Mouse (Mus musculus): ENCODE data around the gene Fam20b. TPM values are rescaled to one million over a fixed set of nuclear protein-coding genes. Genes with fewer than 3 reads are reported as not detected.

The Fam20b gene
- polyA plus RNA-seq, 1 experiment from 2014 or later, result 36.6 TPM

GRCm38 (mm10) chr1:156644780-156645523 is 73.9 kb downstream of the Fam20b start:
- Histone ChIP-seq H3K4me1 (ENCODE audit: insufficient read depth, low read length) (no peaks in the 10 kb centered on the region), H3K9me3 (ENCODE audit: low read length) (no peaks in the 10 kb centered on the region), H3K4me2 (replicated peaks; ENCODE audit: low read depth, low read length) (no peak overlapping the region), H3K27me3 (ENCODE audit: insufficient read depth, low read length) (no peaks in the 10 kb centered on the region), H3K4me3 (ENCODE audit: low read length) (no peak overlapping the region), H3K27ac (ENCODE audit: low read length) (no peak overlapping the region), H3K36me3 (ENCODE audit: insufficient read depth, low read length) (peaks cover 23% of the 10 kb centered on the region), H3K9ac (replicated peaks; ENCODE audit: low read length) (no peak overlapping the region)
- ATAC-seq (ENCODE audit: low FRiP score, low TSS enrichment), result no peak
- WGBS, result 60% methylated on average over 13 of the region's 13 CpGs

- no peak overlapping the region for H3K27ac ChIP-seq (ENCODE audit: low read length)
- peaks cover 23% of the 10 kb centered on the region for H3K36me3 ChIP-seq (ENCODE audit: insufficient read depth, low read length)
- no peak overlapping the region for H3K4me3 ChIP-seq (ENCODE audit: low read length)
- ATAC-seq (ENCODE audit: low FRiP score, low TSS enrichment), result no peak
- H3K9ac ChIP-seq (replicated peaks; ENCODE audit: low read length), result no peak overlapping the region
- WGBS, result 50% methylated on average over 10 of the region's 10 CpGs
- H3K4me2 ChIP-seq (replicated peaks; ENCODE audit: low read depth, low read length), result no peak overlapping the region
- no peaks in the 10 kb centered on the region for H3K4me1 ChIP-seq (ENCODE audit: insufficient read depth, low read length)
- H3K27me3 ChIP-seq (ENCODE audit: insufficient read depth, low read length), result no peaks in the 10 kb centered on the region
- no peaks in the 10 kb centered on the region for H3K9me3 ChIP-seq (ENCODE audit: low read length)
Observed at GRCm38 (mm10) chr1:156644061-156644460, 74.8 kb downstream of the Fam20b start.

- Histone ChIP-seq H3K4me1 (ENCODE audit: insufficient read depth, low read length) (no peaks in the 10 kb centered on the region), H3K36me3 (ENCODE audit: insufficient read depth, low read length) (peaks cover 23% of the 10 kb centered on the region), H3K9me3 (ENCODE audit: low read length) (no peaks in the 10 kb centered on the region), H3K4me2 (replicated peaks; ENCODE audit: low read depth, low read length) (no peak overlapping the region), H3K9ac (replicated peaks; ENCODE audit: low read length) (no peak overlapping the region), H3K27me3 (ENCODE audit: insufficient read depth, low read length) (no peaks in the 10 kb centered on the region), H3K27ac (ENCODE audit: low read length) (no peak overlapping the region), H3K4me3 (ENCODE audit: low read length) (no peak overlapping the region)
- peak; percentile 29; the same call in 1 of the 2 replicates for ATAC-seq (ENCODE audit: low FRiP score, low TSS enrichment)
- WGBS, result 51% methylated on average over 12 of the region's 12 CpGs
Observed at GRCm38 (mm10) chr1:156642813-156643212, 76.1 kb downstream of the Fam20b start.

GRCm38 (mm10) chr1:156641808-156642207 is 77.1 kb downstream of the Fam20b start:
- H3K9ac ChIP-seq (replicated peaks; ENCODE audit: low read length), result no peak overlapping the region
- no peak overlapping the region for H3K4me2 ChIP-seq (replicated peaks; ENCODE audit: low read depth, low read length)
- no peak for ATAC-seq (ENCODE audit: low FRiP score, low TSS enrichment)
- H3K27ac ChIP-seq (ENCODE audit: low read length), result no peak overlapping the region
- H3K9me3 ChIP-seq (ENCODE audit: low read length), result no peaks in the 10 kb centered on the region
- H3K4me3 ChIP-seq (ENCODE audit: low read length), result no peak overlapping the region
- 91% methylated on average over 10 of the region's 10 CpGs for WGBS
- H3K27me3 ChIP-seq (ENCODE audit: insufficient read depth, low read length), result no peaks in the 10 kb centered on the region
- H3K36me3 ChIP-seq (ENCODE audit: insufficient read depth, low read length), result peaks cover 27% of the 10 kb centered on the region
- H3K4me1 ChIP-seq (ENCODE audit: insufficient read depth, low read length), result no peaks in the 10 kb centered on the region

- no peak overlapping the region for H3K4me3 ChIP-seq (ENCODE audit: low read length)
- H3K4me1 ChIP-seq (ENCODE audit: insufficient read depth, low read length), result no peaks in the 10 kb centered on the region
- no peak overlapping the region for H3K9ac ChIP-seq (replicated peaks; ENCODE audit: low read length)
- no peak overlapping the region for H3K4me2 ChIP-seq (replicated peaks; ENCODE audit: low read depth, low read length)
- WGBS, result 73% methylated on average over 4 of the region's 4 CpGs
- no peaks in the 10 kb centered on the region for H3K9me3 ChIP-seq (ENCODE audit: low read length)
- H3K27me3 ChIP-seq (ENCODE audit: insufficient read depth, low read length), result no peaks in the 10 kb centered on the region
- no peak overlapping the region for H3K27ac ChIP-seq (ENCODE audit: low read length)
- peaks cover 32% of the 10 kb centered on the region for H3K36me3 ChIP-seq (ENCODE audit: insufficient read depth, low read length)
- ATAC-seq (ENCODE audit: low FRiP score, low TSS enrichment), result no peak
Observed at GRCm38 (mm10) chr1:156640577-156640976, 78.3 kb downstream of the Fam20b start.

GRCm38 (mm10) chr1:156639455-156639854 is 79.4 kb downstream of the Fam20b start:
- no peak overlapping the region for H3K4me3 ChIP-seq (ENCODE audit: low read length)
- WGBS, result 87% methylated on average over 5 of the region's 5 CpGs
- H3K4me1 ChIP-seq (ENCODE audit: insufficient read depth, low read length), result no peaks in the 10 kb centered on the region
- peaks cover 34% of the 10 kb centered on the region for H3K36me3 ChIP-seq (ENCODE audit: insufficient read depth, low read length)
- H3K4me2 ChIP-seq (replicated peaks; ENCODE audit: low read depth, low read length), result no peak overlapping the region
- no peak overlapping the region for H3K27ac ChIP-seq (ENCODE audit: low read length)
- no peak for ATAC-seq (ENCODE audit: low FRiP score, low TSS enrichment)
- no peaks in the 10 kb centered on the region for H3K27me3 ChIP-seq (ENCODE audit: insufficient read depth, low read length)
- H3K9me3 ChIP-seq (ENCODE audit: low read length), result no peaks in the 10 kb centered on the region
- H3K9ac ChIP-seq (replicated peaks; ENCODE audit: low read length), result no peak overlapping the region

GRCm38 (mm10) chr1:156635148-156635547 is 83.7 kb downstream of the Fam20b start:
- H3K27me3 ChIP-seq (ENCODE audit: insufficient read depth, low read length), result no peaks in the 10 kb centered on the region
- H3K36me3 ChIP-seq (ENCODE audit: insufficient read depth, low read length), result peaks cover 44% of the 10 kb centered on the region
- WGBS, result 89% methylated on average over 2 of the region's 2 CpGs
- H3K9me3 ChIP-seq (ENCODE audit: low read length), result no peaks in the 10 kb centered on the region
- H3K9ac ChIP-seq (replicated peaks; ENCODE audit: low read length), result no peak overlapping the region
- H3K4me3 ChIP-seq (ENCODE audit: low read length), result no peak overlapping the region
- no peak overlapping the region for H3K27ac ChIP-seq (ENCODE audit: low read length)
- ATAC-seq (ENCODE audit: low FRiP score, low TSS enrichment), result no peak
- no peaks in the 10 kb centered on the region for H3K4me1 ChIP-seq (ENCODE audit: insufficient read depth, low read length)
- no peak overlapping the region for H3K4me2 ChIP-seq (replicated peaks; ENCODE audit: low read depth, low read length)

- Histone ChIP-seq H3K9ac (replicated peaks; ENCODE audit: low read length) (no peak overlapping the region), H3K4me2 (replicated peaks; ENCODE audit: low read depth, low read length) (no peak overlapping the region), H3K27me3 (ENCODE audit: insufficient read depth, low read length) (no peaks in the 10 kb centered on the region), H3K4me1 (ENCODE audit: insufficient read depth, low read length) (no peaks in the 10 kb centered on the region), H3K9me3 (ENCODE audit: low read length) (no peaks in the 10 kb centered on the region), H3K27ac (ENCODE audit: low read length) (no peak overlapping the region), H3K36me3 (ENCODE audit: insufficient read depth, low read length) (peaks cover 51% of the 10 kb centered on the region), H3K4me3 (ENCODE audit: low read length) (no peak overlapping the region)
- 77% methylated on average over 10 of the region's 10 CpGs for WGBS
- ATAC-seq (ENCODE audit: low FRiP score, low TSS enrichment), result 0 out of 2 replicates have a peak, but pooled peaks have one; percentile 51
Observed at GRCm38 (mm10) chr1:156633095-156633494, 85.8 kb downstream of the Fam20b start.

GRCm38 (mm10) chr1:156630965-156631364 is 87.9 kb downstream of the Fam20b start:
- no peaks in the 10 kb centered on the region for H3K4me1 ChIP-seq (ENCODE audit: insufficient read depth, low read length)
- H3K4me3 ChIP-seq (ENCODE audit: low read length), result no peak overlapping the region
- no peaks in the 10 kb centered on the region for H3K27me3 ChIP-seq (ENCODE audit: insufficient read depth, low read length)
- no peak overlapping the region for H3K9ac ChIP-seq (replicated peaks; ENCODE audit: low read length)
- H3K4me2 ChIP-seq (replicated peaks; ENCODE audit: low read depth, low read length), result no peak overlapping the region
- no peak overlapping the region for H3K27ac ChIP-seq (ENCODE audit: low read length)
- H3K9me3 ChIP-seq (ENCODE audit: low read length), result no peaks in the 10 kb centered on the region
- no peak for ATAC-seq (ENCODE audit: low FRiP score, low TSS enrichment)
- peaks cover 53% of the 10 kb centered on the region for H3K36me3 ChIP-seq (ENCODE audit: insufficient read depth, low read length)

- H3K4me3 ChIP-seq (ENCODE audit: low read length), result no peak overlapping the region
- no peaks in the 10 kb centered on the region for H3K4me1 ChIP-seq (ENCODE audit: insufficient read depth, low read length)
- no peak for ATAC-seq (ENCODE audit: low FRiP score, low TSS enrichment)
- WGBS, result 91% methylated on average over 8 of the region's 8 CpGs
- no peak overlapping the region for H3K27ac ChIP-seq (ENCODE audit: low read length)
- no peaks in the 10 kb centered on the region for H3K9me3 ChIP-seq (ENCODE audit: low read length)
- H3K4me2 ChIP-seq (replicated peaks; ENCODE audit: low read depth, low read length), result no peak overlapping the region
- H3K36me3 ChIP-seq (ENCODE audit: insufficient read depth, low read length), result peaks cover 58% of the 10 kb centered on the region
- H3K9ac ChIP-seq (replicated peaks; ENCODE audit: low read length), result no peak overlapping the region
- no peaks in the 10 kb centered on the region for H3K27me3 ChIP-seq (ENCODE audit: insufficient read depth, low read length)
Observed at GRCm38 (mm10) chr1:156629984-156630383, 88.9 kb downstream of the Fam20b start.

Data from kidney, embryonic 16.5 days (tissue).